8 mouse cellular contexts compared by ENCODE assay signal in the genomic region with DNA sequence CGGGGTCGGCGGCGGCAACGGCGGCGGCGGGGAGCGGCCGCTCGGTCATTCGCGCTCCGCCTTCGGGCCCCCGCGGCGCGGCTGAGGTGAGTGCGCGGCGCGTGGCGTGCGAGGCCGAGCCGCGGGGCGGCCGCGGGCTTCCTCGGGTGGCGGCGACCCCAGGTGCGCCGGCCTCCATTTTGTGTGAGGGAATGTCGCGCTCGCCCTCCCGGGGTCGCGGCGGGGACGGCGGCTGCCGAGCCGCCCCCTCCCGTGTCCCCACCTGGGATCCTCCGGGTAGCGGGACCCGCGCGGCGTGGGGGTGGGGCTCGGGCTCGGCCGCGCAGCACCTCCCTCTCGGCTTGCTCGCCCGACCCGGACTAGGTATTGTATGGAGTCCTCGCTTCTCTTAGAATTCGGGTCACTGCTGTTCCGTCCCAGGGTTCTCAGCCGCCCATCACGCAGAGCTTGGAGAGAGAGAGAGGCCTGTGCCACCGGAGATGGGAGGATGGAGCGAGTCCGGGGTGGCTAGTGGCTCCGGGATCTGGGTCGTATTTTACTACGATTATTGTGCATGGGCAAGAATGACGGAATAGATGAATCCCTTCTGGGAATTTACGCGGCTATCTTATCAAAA. TPM values are rescaled to one million over a fixed set of nuclear protein-coding genes. Genes with fewer than 3 reads are reported as not detected.
DNase-seq lines count a peak whose midpoint lies in the region; ATAC-seq and TF ChIP-seq lines count a peak whose summit lies in the region.

No protein-coding gene starts in this region.

- no peaks in the 10 kb centered on the region for H3K9me3 ChIP-seq in lung, postnatal 0 days (ENCODE audit: low read length)
- H3K9me3 ChIP-seq in stomach, embryonic 15.5 days: no peaks in the 10 kb centered on the region

- H3K27me3 ChIP-seq in lung, postnatal 0 days (replicated peaks; ENCODE audit: insufficient read depth, low read length): peaks cover 14% of the 10 kb centered on the region; the same call in 1 of the 2 replicates
- no peaks in the 10 kb centered on the region for H3K27me3 ChIP-seq in stomach, embryonic 15.5 days (replicated peaks)

- peak overlapping the region; percentile 60 for H3K4me3 ChIP-seq in lung, postnatal 0 days (ENCODE audit: low read depth, low read length)
- H3K4me3 ChIP-seq in stomach, embryonic 15.5 days (replicated peaks): peak overlapping the region; percentile 73

- no peak overlapping the region for H3K9ac ChIP-seq in lung, postnatal 0 days (replicated peaks; ENCODE audit: low read depth)
- peak overlapping the region; percentile 26 for H3K9ac ChIP-seq in stomach, embryonic 15.5 days

- H3K4me1 ChIP-seq in lung, postnatal 0 days (ENCODE audit: insufficient read depth, low read depth, low read length): no peaks in the 10 kb centered on the region
- H3K4me1 ChIP-seq in stomach, embryonic 15.5 days: 0 out of 2 replicates have a peak, but pooled peaks cover 4% of the 10 kb centered on the region

- no peaks in the 10 kb centered on the region for H3K36me3 ChIP-seq in lung, postnatal 0 days (ENCODE audit: insufficient read depth, low read length)
- H3K36me3 ChIP-seq in stomach, embryonic 15.5 days: no peaks in the 10 kb centered on the region

- TF ChIP-seq CTCF in lung, postnatal 0 days (IDR thresholded peaks at IDR 0.05): no peak

- H3K27ac ChIP-seq in lung, postnatal 0 days (ENCODE audit: low read length): no peak overlapping the region
- no peak overlapping the region for H3K27ac ChIP-seq in stomach, embryonic 15.5 days

- under 1% methylated on average over 34 of the region's 76 CpGs for WGBS in lung, postnatal 0 days
- under 1% methylated on average over 62 of the region's 76 CpGs for WGBS in stomach, embryonic 15.5 days

- DNase-seq in lung, postnatal 0 days (ENCODE audit: low spot score): no peak
- DNase-seq in lung, postnatal 36 days: no peak
- DNase-seq in cerebellum, postnatal 10 days: peak; percentile 44 to 59
- DNase-seq in layer of hippocampus, adult 18-20 months (ENCODE audit: low spot score in 2 of 2): peak; percentile 22 to 53
- no peak for DNase-seq in spleen, postnatal 36 days (ENCODE audit: low spot score in 2 of 2)

- peak overlapping the region; percentile 100 for H3K4me2 ChIP-seq in lung, postnatal 0 days (replicated peaks; ENCODE audit: low read depth, low read length)
- H3K4me2 ChIP-seq in stomach, embryonic 15.5 days: peak overlapping the region; percentile 100

- TF ChIP-seq EP300 in lung, postnatal 0 days (IDR thresholded peaks at IDR 0.05): no peak

- peak; percentile 26; the same call in 1 of the 2 replicates for ATAC-seq in lung, postnatal 0 days
- ATAC-seq in granulocyte monocyte progenitor cell, adult 5-6 weeks (replicated peaks; ENCODE audit: poor library complexity, severe bottlenecking): peak; percentile 25; the same call in 1 of the 2 replicates
- ATAC-seq in megakaryocyte-erythroid progenitor cell, adult 5-6 weeks (replicated peaks; ENCODE audit: low FRiP score, low TSS enrichment, poor library complexity, severe bottlenecking): peak; percentile 55
- ATAC-seq in stomach, embryonic 15.5 days (ENCODE audit: insufficient read depth, low FRiP score, low read depth): peak; percentile 77; the same call in 1 of the 2 replicates

RNA-seq across cellular contexts. Expression of gene Fam169a, which starts 4.6 kb away (rescaled TPM):
- polyA plus RNA-seq in lung, postnatal 0 days (2015; fragmentation: Nextera tagmentation; extraction: Ambion mirVana): 0.21 and 0.24 TPM in 2 replicates
- total RNA-seq in granulocyte monocyte progenitor cell, adult 5-6 weeks (2014; fragmentation: Nextera tagmentation): not detected in 2 replicates
- total RNA-seq in granulocyte monocyte progenitor cell, adult 5-6 weeks (2017): 0.47 and 0.88 TPM in 2 replicates
- total RNA-seq in layer of hippocampus, adult 18-20 months (2021): 10 to 100 TPM; 40.9 to 43.1 TPM
- 0.44 TPM in 1 of 2 replicates, not detected in the other for total RNA-seq in megakaryocyte-erythroid progenitor cell, adult 5-6 weeks (2014; fragmentation: Nextera tagmentation)
- total RNA-seq in megakaryocyte-erythroid progenitor cell, adult 5-6 weeks (2017): 0.65 and 1.3 TPM in 2 replicates
- 1.9 and 2.5 TPM in 2 replicates for polyA plus RNA-seq in stomach, embryonic 15.5 days (2015; fragmentation: Nextera tagmentation; extraction: Ambion mirVana)

RNA-seq across cellular contexts. Expression of gene Gm6169, which starts 27.3 kb away (rescaled TPM):
- 6.0 and 6.3 TPM in 2 replicates for polyA plus RNA-seq in lung, postnatal 0 days (2015; fragmentation: Nextera tagmentation; extraction: Ambion mirVana)
- 0.47 and 5.7 TPM in 2 replicates for total RNA-seq in granulocyte monocyte progenitor cell, adult 5-6 weeks (2014; fragmentation: Nextera tagmentation)
- total RNA-seq in granulocyte monocyte progenitor cell, adult 5-6 weeks (2017): 1.4 TPM in 1 of 2 replicates, not detected in the other
- 1 to 10 TPM in 1 of 2 experiments, not detected in 1; 2.5 TPM for total RNA-seq in layer of hippocampus, adult 18-20 months (2021)
- total RNA-seq in megakaryocyte-erythroid progenitor cell, adult 5-6 weeks (2014; fragmentation: Nextera tagmentation): 0.46 and 2.0 TPM in 2 replicates
- 0.33 and 2.1 TPM in 2 replicates for total RNA-seq in megakaryocyte-erythroid progenitor cell, adult 5-6 weeks (2017)
- polyA plus RNA-seq in stomach, embryonic 15.5 days (2015; fragmentation: Nextera tagmentation; extraction: Ambion mirVana): 4.3 and 18.6 TPM in 2 replicates

RNA-seq across cellular contexts. Expression of gene 1700029F12Rik, which starts 37.6 kb away (rescaled TPM):
- polyA plus RNA-seq in lung, postnatal 0 days (2015; fragmentation: Nextera tagmentation; extraction: Ambion mirVana): not detected in 2 replicates
- not detected in 2 replicates for total RNA-seq in granulocyte monocyte progenitor cell, adult 5-6 weeks (2014; fragmentation: Nextera tagmentation)
- not detected in 2 replicates for total RNA-seq in granulocyte monocyte progenitor cell, adult 5-6 weeks (2017)
- total RNA-seq in layer of hippocampus, adult 18-20 months (2021): not detected
- not detected in 2 replicates for total RNA-seq in megakaryocyte-erythroid progenitor cell, adult 5-6 weeks (2014; fragmentation: Nextera tagmentation)
- not detected in 2 replicates for total RNA-seq in megakaryocyte-erythroid progenitor cell, adult 5-6 weeks (2017)
- not detected in 2 replicates for polyA plus RNA-seq in stomach, embryonic 15.5 days (2015; fragmentation: Nextera tagmentation; extraction: Ambion mirVana)

Comparison
In these comparisons a context has a peak if more than half of its experiments do, and no peak if none do; other contexts are left out.
1. ATAC-seq: peak in every context shown above with its lines; median percentile 77 in stomach, embryonic 15.5 days; 55 in megakaryocyte-erythroid progenitor cell, adult 5-6 weeks; 26 in lung, postnatal 0 days; 25 in granulocyte monocyte progenitor cell, adult 5-6 weeks.
2. DNase-seq: peak in cerebellum, postnatal 10 days (2 of 2) and layer of hippocampus, adult 18-20 months (2 of 2); none in lung, postnatal 0 days (single experiment), lung, postnatal 36 days (single experiment) and spleen, postnatal 36 days (0 of 2).
3. RNA of gene Fam169a, which starts 4.6 kb away (total RNA-seq): 40.9 to 43.1 TPM in layer of hippocampus, adult 18-20 months; 0.44 to 1.3 TPM in megakaryocyte-erythroid progenitor cell, adult 5-6 weeks and 0.47 to 0.88 TPM in granulocyte monocyte progenitor cell, adult 5-6 weeks; every median in the first group is over 10 times any median in the second.